Mouse (Mus musculus): ENCODE measurements at regions not wholly inside any gene's neighbourhood (a gene's known extent, or its start where the extent isn't known, plus 50 kb on each side); places are given as distances from the start of the nearest gene placed in this dataset.

- Histone ChIP-seq H3K4me3 (ENCODE audit: low read depth, low read length) (no peak overlapping the region), H3K36me3 (replicated peaks; ENCODE audit: control insufficient read depth, insufficient read depth, low read length) (no peaks in the 10 kb centered on the region), H3K27ac (ENCODE audit: low read depth) (no peak overlapping the region), H3K4me1 (ENCODE audit: control insufficient read depth, insufficient read depth) (no peaks in the 10 kb centered on the region), H3K9me3 (replicated peaks; ENCODE audit: control insufficient read depth, low read length) (no peaks in the 10 kb centered on the region), H3K9ac (replicated peaks; ENCODE audit: low read depth, low read length) (no peak overlapping the region), H3K27me3 (ENCODE audit: control insufficient read depth, insufficient read depth, low read length) (no peaks in the 10 kb centered on the region), H3K4me2 (ENCODE audit: low read depth, low read length) (no peak overlapping the region)
- TF ChIP-seq CTCF (IDR thresholded peaks at IDR 0.05; ENCODE audit: low read depth) (no peak), EP300 (IDR thresholded peaks at IDR 0.05; ENCODE audit: low read depth) (no peak)
- ATAC-seq (ENCODE audit: insufficient read depth, low read depth) (no peak), DNase-seq (ENCODE audit: low spot score) (no peak)
- 60% methylated on average over 2 of the region's 2 CpGs for WGBS
These were observed 156.3 kb upstream of the Sall1 start for GRCm38 (mm10) chr8:89200301-89200700.

GRCm38 (mm10) chr8:89185314-89185713 is 141.4 kb upstream of the Sall1 start:
- no peak overlapping the region for H3K4me2 ChIP-seq (ENCODE audit: low read depth, low read length)
- TF ChIP-seq EP300 (IDR thresholded peaks at IDR 0.05; ENCODE audit: low read depth), result no peak
- no peak for TF ChIP-seq CTCF (IDR thresholded peaks at IDR 0.05; ENCODE audit: low read depth)
- H3K27ac ChIP-seq (ENCODE audit: low read depth), result no peak overlapping the region
- no peak overlapping the region for H3K4me3 ChIP-seq (ENCODE audit: low read depth, low read length)
- no peak overlapping the region for H3K9ac ChIP-seq (replicated peaks; ENCODE audit: low read depth, low read length)
- DNase-seq (ENCODE audit: low spot score) (no peak), ATAC-seq (ENCODE audit: insufficient read depth, low read depth) (no peak)
- H3K36me3 ChIP-seq (replicated peaks; ENCODE audit: control insufficient read depth, insufficient read depth, low read length), result no peaks in the 10 kb centered on the region
- no peaks in the 10 kb centered on the region for H3K9me3 ChIP-seq (replicated peaks; ENCODE audit: control insufficient read depth, low read length)
- H3K4me1 ChIP-seq (ENCODE audit: control insufficient read depth, insufficient read depth), result no peaks in the 10 kb centered on the region
- 50% methylated on average over 17 of the region's 17 CpGs for WGBS
- H3K27me3 ChIP-seq (ENCODE audit: control insufficient read depth, insufficient read depth, low read length), result no peaks in the 10 kb centered on the region

GRCm38 (mm10) chr8:89175631-89176030 is 131.7 kb upstream of the Sall1 start:
- Histone ChIP-seq H3K4me1 (ENCODE audit: control insufficient read depth, insufficient read depth) (no peaks in the 10 kb centered on the region), H3K4me2 (ENCODE audit: low read depth, low read length) (no peak overlapping the region), H3K4me3 (ENCODE audit: low read depth, low read length) (no peak overlapping the region), H3K27ac (ENCODE audit: low read depth) (no peak overlapping the region), H3K9me3 (replicated peaks; ENCODE audit: control insufficient read depth, low read length) (no peaks in the 10 kb centered on the region), H3K36me3 (replicated peaks; ENCODE audit: control insufficient read depth, insufficient read depth, low read length) (no peaks in the 10 kb centered on the region), H3K9ac (replicated peaks; ENCODE audit: low read depth, low read length) (no peak overlapping the region), H3K27me3 (ENCODE audit: control insufficient read depth, insufficient read depth, low read length) (no peaks in the 10 kb centered on the region)
- no peak for ATAC-seq (ENCODE audit: insufficient read depth, low read depth)
- TF ChIP-seq EP300 (IDR thresholded peaks at IDR 0.05; ENCODE audit: low read depth) (no peak), CTCF (IDR thresholded peaks at IDR 0.05; ENCODE audit: low read depth) (no peak)
- 77% methylated on average over 7 of the region's 7 CpGs for WGBS
- DNase-seq (ENCODE audit: low spot score), result no peak

GRCm38 (mm10) chr8:89171561-89171960 is 127.6 kb upstream of the Sall1 start:
- WGBS, result 63% methylated on average over 5 of the region's 5 CpGs
- Histone ChIP-seq H3K9ac (replicated peaks; ENCODE audit: low read depth, low read length) (no peak overlapping the region), H3K4me3 (ENCODE audit: low read depth, low read length) (no peak overlapping the region), H3K4me1 (ENCODE audit: control insufficient read depth, insufficient read depth) (no peaks in the 10 kb centered on the region), H3K27me3 (ENCODE audit: control insufficient read depth, insufficient read depth, low read length) (no peaks in the 10 kb centered on the region), H3K27ac (ENCODE audit: low read depth) (no peak overlapping the region), H3K36me3 (replicated peaks; ENCODE audit: control insufficient read depth, insufficient read depth, low read length) (no peaks in the 10 kb centered on the region), H3K4me2 (ENCODE audit: low read depth, low read length) (no peak overlapping the region), H3K9me3 (replicated peaks; ENCODE audit: control insufficient read depth, low read length) (no peaks in the 10 kb centered on the region)
- TF ChIP-seq EP300 (IDR thresholded peaks at IDR 0.05; ENCODE audit: low read depth) (no peak), CTCF (IDR thresholded peaks at IDR 0.05; ENCODE audit: low read depth) (no peak)
- DNase-seq (ENCODE audit: low spot score) (no peak), ATAC-seq (ENCODE audit: insufficient read depth, low read depth) (no peak)

GRCm38 (mm10) chr8:89169484-89169883 is 125.5 kb upstream of the Sall1 start:
- TF ChIP-seq CTCF (IDR thresholded peaks at IDR 0.05; ENCODE audit: low read depth) (no peak), EP300 (IDR thresholded peaks at IDR 0.05; ENCODE audit: low read depth) (no peak)
- H3K4me2 ChIP-seq (ENCODE audit: low read depth, low read length), result no peak overlapping the region
- no peaks in the 10 kb centered on the region for H3K27me3 ChIP-seq (ENCODE audit: control insufficient read depth, insufficient read depth, low read length)
- H3K4me1 ChIP-seq (ENCODE audit: control insufficient read depth, insufficient read depth), result no peaks in the 10 kb centered on the region
- H3K27ac ChIP-seq (ENCODE audit: low read depth), result no peak overlapping the region
- H3K9me3 ChIP-seq (replicated peaks; ENCODE audit: control insufficient read depth, low read length), result no peaks in the 10 kb centered on the region
- H3K36me3 ChIP-seq (replicated peaks; ENCODE audit: control insufficient read depth, insufficient read depth, low read length), result no peaks in the 10 kb centered on the region
- no peak for ATAC-seq (ENCODE audit: insufficient read depth, low read depth)
- H3K4me3 ChIP-seq (ENCODE audit: low read depth, low read length), result no peak overlapping the region
- DNase-seq (ENCODE audit: low spot score), result no peak
- H3K9ac ChIP-seq (replicated peaks; ENCODE audit: low read depth, low read length), result no peak overlapping the region
- 52% methylated on average over 7 of the region's 7 CpGs for WGBS

GRCm38 (mm10) chr8:89167026-89167425 is 123.1 kb upstream of the Sall1 start:
- Histone ChIP-seq H3K27ac (ENCODE audit: low read depth) (no peak overlapping the region), H3K4me3 (ENCODE audit: low read depth, low read length) (no peak overlapping the region), H3K9ac (replicated peaks; ENCODE audit: low read depth, low read length) (no peak overlapping the region), H3K9me3 (replicated peaks; ENCODE audit: control insufficient read depth, low read length) (no peaks in the 10 kb centered on the region), H3K27me3 (ENCODE audit: control insufficient read depth, insufficient read depth, low read length) (no peaks in the 10 kb centered on the region), H3K4me1 (ENCODE audit: control insufficient read depth, insufficient read depth) (no peaks in the 10 kb centered on the region), H3K4me2 (ENCODE audit: low read depth, low read length) (no peak overlapping the region), H3K36me3 (replicated peaks; ENCODE audit: control insufficient read depth, insufficient read depth, low read length) (no peaks in the 10 kb centered on the region)
- no peak for TF ChIP-seq EP300 (IDR thresholded peaks at IDR 0.05; ENCODE audit: low read depth)
- TF ChIP-seq CTCF (IDR thresholded peaks at IDR 0.05; ENCODE audit: low read depth), result no peak
- WGBS, result 69% methylated on average over 4 of the region's 4 CpGs
- no peak for DNase-seq (ENCODE audit: low spot score)
- no peak for ATAC-seq (ENCODE audit: insufficient read depth, low read depth)

All from heart, postnatal 0 days (tissue).